Mouse (Mus musculus): ENCODE data around the gene Tmem95. TPM values are rescaled to one million over a fixed set of nuclear protein-coding genes. Genes with fewer than 3 reads are reported as not detected.
A peak's percentile ranks its signal among the peaks of the same experiment; 100 is the strongest.

The Tmem95 gene
- polyA plus RNA-seq, 1 experiment = not detected

DNA sequence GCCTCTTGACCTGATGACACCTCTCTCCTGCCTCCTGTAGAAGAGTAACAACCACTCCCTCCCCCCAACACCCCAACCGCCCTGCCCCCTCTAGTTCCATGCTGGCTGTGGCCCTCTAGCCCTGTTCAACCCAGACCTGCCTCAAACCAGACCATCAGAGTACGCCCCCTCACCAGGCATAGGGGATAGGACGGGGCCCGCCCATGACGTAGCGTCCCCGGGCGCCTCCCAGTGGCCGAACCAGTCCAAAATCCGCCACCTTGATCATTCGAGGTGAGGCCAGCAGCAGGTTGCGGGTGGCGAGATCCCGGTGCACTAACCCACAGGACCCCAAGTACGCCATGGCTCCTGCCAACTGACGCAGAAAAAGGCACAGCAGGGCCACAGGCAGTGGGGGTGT, 22.5 kb downstream of the Tmem95 start:
- DNase-seq = no peak
- Histone ChIP-seq H3K4me1 (ENCODE audit: control insufficient read depth, insufficient read depth, low read length) (peaks cover 12% of the 10 kb centered on the region), H3K4me3 (replicated peaks; ENCODE audit: extremely low read depth, low read depth, low read length) (no peak overlapping the region)
- no peak for TF ChIP-seq POLR2A (IDR thresholded peaks at IDR 0.05; ENCODE audit: borderline replicate concordance, extremely low read depth, low read depth, low read length)
- no peak for TF ChIP-seq CTCF (IDR thresholded peaks at IDR 0.05; ENCODE audit: insufficient read depth, low read length)
- 34% methylated on average over 16 of the region's 16 CpGs for WGBS

DNA sequence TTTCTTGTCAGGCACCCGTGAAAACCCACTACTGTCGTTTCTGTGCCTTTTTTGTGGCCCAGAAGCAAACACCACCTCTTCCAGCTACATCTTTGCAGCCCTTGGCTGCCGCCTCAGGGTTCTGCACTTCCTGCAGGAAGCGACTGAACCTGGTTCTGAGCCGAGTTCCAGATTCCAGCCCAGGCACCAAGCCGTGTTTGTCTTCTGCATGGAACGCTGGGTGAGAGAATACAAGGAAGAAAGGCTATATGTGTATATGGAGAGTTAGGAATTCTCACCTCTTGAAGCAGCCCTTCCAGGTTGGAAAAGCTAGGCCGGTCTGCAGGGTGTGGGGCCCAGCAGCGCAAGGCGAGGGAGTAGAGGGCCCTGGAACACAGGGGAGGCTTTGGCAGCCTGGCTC, 23.1 kb downstream of the Tmem95 start:
- Histone ChIP-seq H3K4me3 (replicated peaks; ENCODE audit: extremely low read depth, low read depth, low read length) (no peak overlapping the region), H3K4me1 (ENCODE audit: control insufficient read depth, insufficient read depth, low read length) (peaks cover 16% of the 10 kb centered on the region)
- 58% methylated on average over 10 of the region's 10 CpGs for WGBS
- no peak for DNase-seq
- TF ChIP-seq POLR2A (IDR thresholded peaks at IDR 0.05; ENCODE audit: borderline replicate concordance, extremely low read depth, low read depth, low read length) (no peak), CTCF (IDR thresholded peaks at IDR 0.05; ENCODE audit: insufficient read depth, low read length) (no peak)

DNA sequence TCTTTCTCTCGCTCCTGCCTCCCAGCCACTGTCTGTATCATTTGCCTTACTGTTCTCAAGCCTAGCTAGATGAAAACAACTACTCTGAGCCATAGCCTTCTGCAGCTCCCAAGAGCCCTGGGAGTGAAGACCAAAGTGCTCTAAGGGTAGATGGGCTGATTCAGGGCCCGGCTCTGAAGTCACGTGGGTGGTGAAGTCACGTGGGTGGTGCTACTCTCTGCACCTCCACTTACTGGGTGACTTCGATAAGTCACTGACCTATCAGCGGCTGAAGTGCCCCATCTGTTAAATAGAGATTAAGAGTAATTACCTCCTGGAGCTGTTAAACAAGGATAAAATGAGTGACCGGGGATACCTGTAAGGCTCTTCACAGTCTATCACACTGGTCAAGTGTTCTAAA, 23.8 kb downstream of the Tmem95 start:
- Histone ChIP-seq H3K4me1 (ENCODE audit: control insufficient read depth, insufficient read depth, low read length) (peaks cover 22% of the 10 kb centered on the region), H3K4me3 (replicated peaks; ENCODE audit: extremely low read depth, low read depth, low read length) (no peak overlapping the region)
- 41% methylated on average over 7 of the region's 7 CpGs for WGBS
- TF ChIP-seq CTCF (IDR thresholded peaks at IDR 0.05; ENCODE audit: insufficient read depth, low read length) (no peak), POLR2A (IDR thresholded peaks at IDR 0.05; ENCODE audit: borderline replicate concordance, extremely low read depth, low read depth, low read length) (no peak)
- DNase-seq = no peak

DNA sequence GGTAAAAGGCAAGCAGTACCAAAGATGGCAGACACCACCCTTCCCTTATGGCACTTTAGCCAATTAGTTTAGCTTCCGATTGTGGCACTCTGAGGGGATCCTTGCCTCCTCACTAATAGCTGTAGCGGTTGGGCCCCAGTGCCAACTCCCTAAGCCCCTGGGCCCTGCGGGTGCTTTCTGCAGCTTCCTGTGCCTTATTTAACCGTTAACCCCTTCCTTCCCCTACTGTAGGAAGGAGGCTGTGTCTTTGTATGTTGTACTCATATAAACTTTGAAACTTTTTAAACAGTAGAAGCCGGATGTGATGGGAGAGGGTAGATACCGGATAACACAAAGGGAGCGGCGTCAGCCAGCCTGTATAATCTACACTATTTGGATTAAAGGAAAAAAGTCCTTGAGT, 27.1 kb downstream of the Tmem95 start:
- Histone ChIP-seq H3K4me1 (ENCODE audit: control insufficient read depth, insufficient read depth, low read length) (peaks cover 27% of the 10 kb centered on the region), H3K4me3 (replicated peaks; ENCODE audit: extremely low read depth, low read depth, low read length) (no peak overlapping the region)
- TF ChIP-seq CTCF (IDR thresholded peaks at IDR 0.05; ENCODE audit: insufficient read depth, low read length) (no peak), POLR2A (IDR thresholded peaks at IDR 0.05; ENCODE audit: borderline replicate concordance, extremely low read depth, low read depth, low read length) (no peak)
- no peak for DNase-seq
- WGBS = 47% methylated on average over 8 of the region's 8 CpGs

DNA sequence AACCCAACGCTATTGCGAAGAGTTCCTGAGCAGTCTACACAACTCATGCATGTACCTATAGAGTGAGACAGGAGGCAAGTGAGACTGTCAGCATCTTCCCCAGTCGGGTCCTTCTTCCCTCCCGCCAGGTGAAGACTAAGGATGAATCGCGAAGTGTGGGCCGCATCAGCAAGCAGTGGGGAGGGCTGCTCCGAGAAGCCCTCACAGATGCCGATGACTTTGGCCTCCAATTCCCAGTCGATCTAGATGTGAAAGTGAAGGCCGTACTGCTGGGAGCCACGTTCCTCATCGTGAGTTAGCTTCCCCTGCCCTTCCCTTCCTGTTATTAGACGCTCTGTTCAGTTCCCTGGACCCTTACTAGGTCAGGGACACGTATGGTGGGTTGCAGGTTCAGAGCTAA, 27.9 kb downstream of the Tmem95 start:
- TF ChIP-seq CTCF (IDR thresholded peaks at IDR 0.05; ENCODE audit: insufficient read depth, low read length) (no peak), POLR2A (IDR thresholded peaks at IDR 0.05; ENCODE audit: borderline replicate concordance, extremely low read depth, low read depth, low read length) (no peak)
- DNase-seq = no peak
- WGBS = 81% methylated on average over 15 of the region's 15 CpGs
- Histone ChIP-seq H3K4me1 (ENCODE audit: control insufficient read depth, insufficient read depth, low read length) (peaks cover 26% of the 10 kb centered on the region), H3K4me3 (replicated peaks; ENCODE audit: extremely low read depth, low read depth, low read length) (no peak overlapping the region)

DNA sequence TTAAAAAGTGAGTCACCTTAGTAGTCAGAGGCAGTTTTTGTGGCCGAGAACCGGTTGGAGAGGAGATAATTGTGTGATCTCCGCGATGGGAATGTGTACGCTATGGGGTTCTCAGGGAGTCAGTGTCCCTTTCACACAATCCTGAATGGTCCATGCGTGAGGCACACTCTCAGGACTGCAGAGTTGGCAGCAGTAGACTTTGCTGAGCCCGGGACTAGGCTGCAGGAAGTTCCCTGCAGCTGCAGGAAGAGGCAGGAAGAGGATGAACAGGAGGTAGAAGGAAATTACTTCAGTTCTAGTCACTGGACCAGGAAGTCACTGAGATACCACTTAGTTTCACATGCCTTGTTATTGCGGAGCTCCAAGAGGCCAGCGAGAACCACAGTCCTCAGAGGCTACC, 28.7 kb downstream of the Tmem95 start:
- TF ChIP-seq CTCF (IDR thresholded peaks at IDR 0.05; ENCODE audit: insufficient read depth, low read length) = no peak
- TF ChIP-seq POLR2A (IDR thresholded peaks at IDR 0.05; ENCODE audit: borderline replicate concordance, extremely low read depth, low read depth, low read length) = no peak
- Histone ChIP-seq H3K4me3 (replicated peaks; ENCODE audit: extremely low read depth, low read depth, low read length) (no peak overlapping the region), H3K4me1 (ENCODE audit: control insufficient read depth, insufficient read depth, low read length) (peaks cover 25% of the 10 kb centered on the region)
- WGBS = 53% methylated on average over 9 of the region's 9 CpGs
- no peak for DNase-seq

DNA sequence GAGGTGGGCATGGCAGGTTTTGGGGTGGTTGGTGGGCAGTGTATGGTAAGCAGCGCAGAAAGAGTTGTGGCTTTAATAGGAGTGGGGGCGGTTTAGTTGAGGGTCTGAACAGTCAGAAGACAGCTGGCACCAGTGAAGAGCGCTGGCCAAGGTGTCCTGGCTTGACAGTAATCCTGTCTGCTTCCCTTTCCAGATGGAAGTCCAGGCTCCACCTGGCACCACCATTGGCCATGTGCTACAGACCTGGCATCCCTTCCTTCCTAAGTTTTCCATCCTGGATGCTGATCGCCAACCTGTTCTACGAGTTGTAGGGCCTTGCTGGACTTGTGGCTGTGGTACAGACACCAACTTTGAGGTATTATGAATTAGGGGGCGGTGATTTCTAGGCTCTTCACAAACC, 29.8 kb downstream of the Tmem95 start:
- Histone ChIP-seq H3K4me3 (replicated peaks; ENCODE audit: extremely low read depth, low read depth, low read length) (no peak overlapping the region), H3K4me1 (ENCODE audit: control insufficient read depth, insufficient read depth, low read length) (peaks cover 23% of the 10 kb centered on the region)
- TF ChIP-seq CTCF (IDR thresholded peaks at IDR 0.05; ENCODE audit: insufficient read depth, low read length) = no peak
- TF ChIP-seq POLR2A (IDR thresholded peaks at IDR 0.05; ENCODE audit: borderline replicate concordance, extremely low read depth, low read depth, low read length) = no peak
- WGBS = 94% methylated on average over 6 of the region's 6 CpGs
- DNase-seq = no peak

DNA sequence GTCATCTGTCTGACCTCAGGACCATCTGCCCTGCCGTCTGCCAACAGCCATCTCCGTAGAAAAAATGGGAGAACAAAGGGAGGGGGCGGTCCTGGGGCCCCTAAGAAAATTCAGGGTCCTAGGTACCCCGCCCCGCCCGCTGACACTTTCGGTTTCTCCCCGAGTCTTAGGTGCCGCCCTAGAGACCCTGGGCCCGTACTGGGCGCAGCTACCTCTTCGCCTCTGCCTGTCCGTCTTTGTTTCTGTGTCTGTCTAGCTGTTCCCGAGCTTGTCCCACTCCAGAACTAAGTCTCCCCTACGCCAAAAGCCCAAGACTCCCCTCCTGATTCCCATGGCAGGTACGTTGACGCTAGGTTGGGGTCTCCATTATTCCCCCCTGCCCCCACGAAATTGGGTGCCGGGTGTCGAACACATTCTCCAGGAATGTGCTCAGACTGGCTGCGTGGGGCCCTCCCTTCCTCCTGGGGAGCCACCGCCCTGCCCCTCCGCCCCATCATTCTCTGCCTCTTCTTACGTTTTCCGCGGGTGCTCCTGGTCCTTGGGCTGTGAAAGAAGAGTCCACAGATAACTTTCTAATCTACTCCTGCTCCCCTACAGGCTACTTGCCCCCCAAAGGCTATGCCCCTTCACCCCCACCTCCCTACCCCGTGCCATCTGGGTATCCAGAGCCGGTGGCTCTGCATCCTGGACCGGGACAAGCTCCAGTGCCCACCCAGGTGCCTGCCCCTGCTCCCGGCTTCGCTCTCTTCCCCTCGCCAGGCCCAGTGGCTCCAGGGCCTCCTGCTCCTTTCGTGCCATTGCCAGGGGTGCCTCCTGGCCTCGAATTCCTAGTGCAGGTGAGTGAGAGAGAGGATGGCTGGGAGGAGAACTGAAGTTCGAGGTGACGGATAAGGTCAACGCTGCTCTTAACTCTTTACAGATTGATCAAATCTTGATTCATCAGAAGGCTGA, 30.8 kb downstream of the Tmem95 start:
- peaks cover 21% of the 10 kb centered on the region for H3K4me1 ChIP-seq (ENCODE audit: control insufficient read depth, insufficient read depth, low read length)
- DNase-seq = peak; percentile 60
- peak overlapping the region; percentile 88 for H3K4me3 ChIP-seq (replicated peaks; ENCODE audit: extremely low read depth, low read depth, low read length)
- 7% methylated on average over 37 of the region's 37 CpGs for WGBS
- TF ChIP-seq POLR2A (IDR thresholded peaks at IDR 0.05; ENCODE audit: borderline replicate concordance, extremely low read depth, low read depth, low read length) (no peak; the same call in 1 of the 2 replicates), CTCF (IDR thresholded peaks at IDR 0.05; ENCODE audit: insufficient read depth, low read length) (no peak)

DNA sequence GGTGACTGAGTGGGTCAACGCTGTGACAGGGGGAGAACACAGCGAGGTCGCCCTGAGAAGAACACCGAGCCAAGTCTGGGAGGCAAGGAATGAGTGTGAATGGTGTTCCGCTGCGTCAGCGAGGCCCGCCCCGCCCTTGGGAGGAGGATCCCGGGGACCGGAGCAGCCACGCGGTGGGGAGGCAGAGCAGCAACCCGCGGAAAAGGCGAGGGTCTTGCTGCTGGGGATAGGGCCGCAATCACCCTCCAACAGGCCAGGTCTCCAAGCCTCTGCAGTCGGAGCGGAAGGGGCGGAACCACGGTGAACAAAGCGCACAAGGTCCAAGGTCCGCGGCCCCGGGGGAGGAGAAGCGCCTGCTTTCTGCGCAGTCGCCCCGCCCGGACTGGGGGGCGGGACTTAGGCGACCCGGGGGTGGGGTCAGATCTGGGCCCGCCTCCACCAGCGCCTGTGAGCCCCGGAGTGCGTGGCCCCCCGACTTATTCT, 31.6 kb downstream of the Tmem95 start, which contains the start of gene Plscr3:
Gene Plscr3, plus strand, starts transcription at position 179 of the 483 bp plus-strand sequence.
- peak; percentile 85; the same call in 1 of the 2 replicates for TF ChIP-seq POLR2A (IDR thresholded peaks at IDR 0.05; ENCODE audit: borderline replicate concordance, extremely low read depth, low read depth, low read length)
- no peak for TF ChIP-seq CTCF (IDR thresholded peaks at IDR 0.05; ENCODE audit: insufficient read depth, low read length)
- H3K4me1 ChIP-seq (ENCODE audit: control insufficient read depth, insufficient read depth, low read length) = peaks cover 19% of the 10 kb centered on the region
- DNase-seq = peak; percentile 94
- peak within 1 kb of the TSS; percentile 88 for H3K4me3 ChIP-seq (replicated peaks; ENCODE audit: extremely low read depth, low read depth, low read length)
- WGBS = 1% methylated on average over 36 of the region's 38 CpGs

Data from lung, adult 2 months (tissue).